Mouse (Mus musculus): ENCODE data around the gene Tmc1. TPM values are rescaled to one million over a fixed set of nuclear protein-coding genes. Genes with fewer than 3 reads are reported as not detected.

The Tmc1 gene
- total and polyA plus RNA-seq, 3 experiments, result 0.14 TPM; not detected in 2

GRCm38 (mm10) chr19:20847476-20848073 lies 106.4 kb downstream of the Tmc1 start:
- H3K27ac ChIP-seq, result no peak overlapping the region
- 62% methylated on average over 3 of the region's 3 CpGs for WGBS
- TF ChIP-seq POLR2A (IDR thresholded peaks at IDR 0.05; ENCODE audit: insufficient read depth, low read depth, low read length) (no peak), EP300 (IDR thresholded peaks at IDR 0.05; ENCODE audit: insufficient read depth, low read depth, low read length) (no peak), CTCF (IDR thresholded peaks at IDR 0.05) (no peak)
- no peaks in the 10 kb centered on the region for H3K36me3 ChIP-seq (ENCODE audit: control insufficient read depth, insufficient read depth, low read length)
- H3K4me1 ChIP-seq (ENCODE audit: control insufficient read depth, insufficient read depth, low read length), result no peaks in the 10 kb centered on the region
- H3K4me3 ChIP-seq, result no peak overlapping the region
- intact Hi-C loops (cut with DNase I), result no loop called here
- DNase-seq, result no peak
- no peak overlapping the region for H3K9ac ChIP-seq (ENCODE audit: low read depth, low read length)
- H3K79me2 ChIP-seq (replicated peaks; ENCODE audit: control insufficient read depth, insufficient read depth, low read length), result no peaks in the 10 kb centered on the region
- H3K27me3 ChIP-seq (ENCODE audit: control insufficient read depth, insufficient read depth, low read length), result no peaks in the 10 kb centered on the region

GRCm38 (mm10) chr19:20837422-20837821 lies 116.6 kb downstream of the Tmc1 start:
- peaks cover 3% of the 10 kb centered on the region; the same call in 1 of the 2 replicates for H3K4me1 ChIP-seq (ENCODE audit: control insufficient read depth, insufficient read depth, low read length)
- TF ChIP-seq POLR2A (IDR thresholded peaks at IDR 0.05; ENCODE audit: insufficient read depth, low read depth, low read length), result no peak
- TF ChIP-seq CTCF (IDR thresholded peaks at IDR 0.05), result no peak
- TF ChIP-seq EP300 (IDR thresholded peaks at IDR 0.05; ENCODE audit: insufficient read depth, low read depth, low read length), result no peak
- WGBS, result 89% methylated on average over 2 of the region's 2 CpGs
- intact Hi-C loops (cut with DNase I), result no loop called here
- no peaks in the 10 kb centered on the region for H3K36me3 ChIP-seq (ENCODE audit: control insufficient read depth, insufficient read depth, low read length)
- H3K79me2 ChIP-seq (replicated peaks; ENCODE audit: control insufficient read depth, insufficient read depth, low read length), result no peaks in the 10 kb centered on the region
- no peaks in the 10 kb centered on the region for H3K27me3 ChIP-seq (ENCODE audit: control insufficient read depth, insufficient read depth, low read length)
- H3K9ac ChIP-seq (ENCODE audit: low read depth, low read length), result no peak overlapping the region
- DNase-seq, result no peak
- no peak overlapping the region for H3K4me3 ChIP-seq
- H3K27ac ChIP-seq, result no peak overlapping the region

- H3K4me3 ChIP-seq, result no peak overlapping the region
- 47% methylated on average over 9 of the region's 9 CpGs for WGBS
- intact Hi-C loops (cut with DNase I), result no loop called here
- H3K4me1 ChIP-seq (ENCODE audit: control insufficient read depth, insufficient read depth, low read length), result peaks cover 3% of the 10 kb centered on the region; the same call in 1 of the 2 replicates
- H3K27ac ChIP-seq, result no peak overlapping the region
- no peak overlapping the region for H3K9ac ChIP-seq (ENCODE audit: low read depth, low read length)
- H3K79me2 ChIP-seq (replicated peaks; ENCODE audit: control insufficient read depth, insufficient read depth, low read length), result no peaks in the 10 kb centered on the region
- DNase-seq, result peak; percentile 19 to 26
- no peaks in the 10 kb centered on the region for H3K36me3 ChIP-seq (ENCODE audit: control insufficient read depth, insufficient read depth, low read length)
- TF ChIP-seq EP300 (IDR thresholded peaks at IDR 0.05; ENCODE audit: insufficient read depth, low read depth, low read length) (no peak), CTCF (IDR thresholded peaks at IDR 0.05) (no peak), POLR2A (IDR thresholded peaks at IDR 0.05; ENCODE audit: insufficient read depth, low read depth, low read length) (no peak)
- no peaks in the 10 kb centered on the region for H3K27me3 ChIP-seq (ENCODE audit: control insufficient read depth, insufficient read depth, low read length)
Observed at GRCm38 (mm10) chr19:20836055-20836845, 117.8 kb downstream of the Tmc1 start.

DNA sequence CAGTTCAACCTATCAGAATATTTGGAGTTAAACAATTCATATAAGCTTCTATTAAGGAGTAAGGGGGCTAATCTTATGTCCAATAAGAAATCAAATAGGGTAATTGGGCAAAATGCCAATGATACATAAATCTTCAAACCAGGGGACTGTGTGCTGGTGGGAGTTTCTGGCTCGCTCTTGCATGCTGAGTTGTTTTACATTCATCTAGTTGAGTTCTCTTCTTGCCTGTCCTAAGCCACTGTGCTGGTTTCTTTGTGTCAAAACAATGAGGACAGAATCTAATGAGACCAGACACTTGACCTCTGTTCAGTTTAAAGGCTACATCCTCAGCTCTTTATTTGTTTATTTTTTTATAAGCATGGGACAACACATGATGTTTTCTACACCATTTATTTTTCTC lies 119.1 kb downstream of the Tmc1 start:
- Histone ChIP-seq H3K27ac (no peak overlapping the region), H3K4me3 (no peak overlapping the region), H3K79me2 (replicated peaks; ENCODE audit: control insufficient read depth, insufficient read depth, low read length) (no peaks in the 10 kb centered on the region), H3K9ac (ENCODE audit: low read depth, low read length) (no peak overlapping the region), H3K4me1 (ENCODE audit: control insufficient read depth, insufficient read depth, low read length) (peaks cover 3% of the 10 kb centered on the region; the same call in 1 of the 2 replicates), H3K36me3 (ENCODE audit: control insufficient read depth, insufficient read depth, low read length) (no peaks in the 10 kb centered on the region), H3K27me3 (ENCODE audit: control insufficient read depth, insufficient read depth, low read length) (no peaks in the 10 kb centered on the region)
- intact Hi-C loops (cut with DNase I), result no loop called here
- TF ChIP-seq POLR2A (IDR thresholded peaks at IDR 0.05; ENCODE audit: insufficient read depth, low read depth, low read length) (no peak), EP300 (IDR thresholded peaks at IDR 0.05; ENCODE audit: insufficient read depth, low read depth, low read length) (no peak), CTCF (IDR thresholded peaks at IDR 0.05) (no peak)
- DNase-seq, result no peak
- WGBS, result 74% methylated on average over 1 of the region's 1 CpGs

DNA sequence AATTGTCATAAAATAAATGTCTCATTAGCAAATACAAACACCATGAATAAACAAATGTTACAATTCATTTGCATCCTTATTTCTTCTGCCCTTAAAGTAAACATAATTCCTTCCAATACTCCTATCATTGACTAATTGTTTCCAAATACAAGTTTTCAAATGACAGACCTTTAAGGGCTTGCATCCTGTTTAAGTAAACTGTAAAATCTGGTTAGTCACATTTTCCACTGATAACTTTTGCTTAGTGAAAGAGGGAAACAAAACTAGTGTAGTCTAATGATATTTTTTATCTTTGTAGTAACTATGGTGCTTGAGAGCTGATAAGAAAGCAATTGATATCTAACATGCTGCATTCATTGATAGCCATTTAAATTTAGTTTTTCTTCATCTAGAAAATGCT lies 154.5 kb downstream of the Tmc1 start:
- Histone ChIP-seq H3K4me3 (no peak overlapping the region), H3K4me1 (ENCODE audit: control insufficient read depth, insufficient read depth, low read length) (no peaks in the 10 kb centered on the region), H3K79me2 (replicated peaks; ENCODE audit: control insufficient read depth, insufficient read depth, low read length) (no peaks in the 10 kb centered on the region), H3K27ac (no peak overlapping the region), H3K27me3 (ENCODE audit: control insufficient read depth, insufficient read depth, low read length) (0 out of 2 replicates have a peak, but pooled peaks cover 1% of the 10 kb centered on the region), H3K36me3 (ENCODE audit: control insufficient read depth, insufficient read depth, low read length) (no peaks in the 10 kb centered on the region), H3K9ac (ENCODE audit: low read depth, low read length) (no peak overlapping the region)
- DNase-seq, result no peak
- intact Hi-C loops (cut with DNase I), result no loop called here
- no peak for TF ChIP-seq EP300 (IDR thresholded peaks at IDR 0.05; ENCODE audit: insufficient read depth, low read depth, low read length)

- Histone ChIP-seq H3K4me3 (no peak overlapping the region), H3K27me3 (ENCODE audit: control insufficient read depth, insufficient read depth, low read length) (0 out of 2 replicates have a peak, but pooled peaks cover 1% of the 10 kb centered on the region), H3K9ac (ENCODE audit: low read depth, low read length) (no peak overlapping the region), H3K27ac (no peak overlapping the region), H3K79me2 (replicated peaks; ENCODE audit: control insufficient read depth, insufficient read depth, low read length) (no peaks in the 10 kb centered on the region), H3K36me3 (ENCODE audit: control insufficient read depth, insufficient read depth, low read length) (no peaks in the 10 kb centered on the region), H3K4me1 (ENCODE audit: control insufficient read depth, insufficient read depth, low read length) (no peaks in the 10 kb centered on the region)
- TF ChIP-seq POLR2A (IDR thresholded peaks at IDR 0.05; ENCODE audit: insufficient read depth, low read depth, low read length), result no peak
- TF ChIP-seq CTCF (IDR thresholded peaks at IDR 0.05), result peak; percentile 74
- intact Hi-C loops (cut with DNase I), result loop anchor here (2.0 kb wide), 1 partner anchor 767 kb away; no protein-coding TSS in a partner anchor
- WGBS, result 24% methylated on average over 6 of the region's 6 CpGs
- DNase-seq, result no peak
Observed at GRCm38 (mm10) chr19:20797558-20798101, 156.4 kb downstream of the Tmc1 start.
